Mouse (Mus musculus) neural tube, embryonic 13.5 days (tissue): ENCODE data around the gene Smim5. TPM values are rescaled to one million over a fixed set of nuclear protein-coding genes. Genes with fewer than 3 reads are reported as not detected.
A peak's percentile ranks its signal among the peaks of the same experiment; 100 is the strongest.

Source experiments
- ATAC-seq: fragments of 200-750 bp; cut with Nextera tagmentation; 2 replicates; pipeline ENCODE4 v1.8.0; 2017; ENCODE audit warnings: low read depth, mild to moderate bottlenecking, moderate TSS enrichment, moderate library complexity
- H3K27ac ChIP-seq: fragments of 300-500 bp; sonication (generic); replicated peaks from 2 replicates; pipeline ENCODE4 v1.5.1; 2015; ENCODE audit warnings: moderate library complexity, mild to moderate bottlenecking, inconsistent platforms
- H3K27me3 ChIP-seq: fragments of 300-500 bp; sonication (generic); 2 replicates; pipeline ENCODE4 v1.6.1; 2015; ENCODE audit warnings: mild to moderate bottlenecking, inconsistent platforms
- H3K36me3 ChIP-seq: fragments of 300-500 bp; sonication (generic); 2 replicates; pipeline ENCODE4 v1.6.1; 2015; ENCODE audit warnings: mild to moderate bottlenecking, inconsistent platforms
- H3K4me1 ChIP-seq: fragments of 300-500 bp; sonication (generic); replicated peaks from 2 replicates; pipeline ENCODE4 v1.6.1; 2015; ENCODE audit warnings: inconsistent platforms
- H3K4me2 ChIP-seq: fragments of 300-500 bp; sonication (generic); 2 replicates; pipeline ENCODE4 v1.6.1; 2015; ENCODE audit warnings: inconsistent platforms, mild to moderate bottlenecking, moderate library complexity
- H3K4me3 ChIP-seq: fragments of 300-500 bp; sonication (generic); 2 replicates; pipeline ENCODE4 v1.5.1; 2015; ENCODE audit warnings: mild to moderate bottlenecking, inconsistent platforms
- H3K9ac ChIP-seq: fragments of 300-500 bp; sonication (generic); 2 replicates; pipeline ENCODE4 v1.6.1; 2015; ENCODE audit warnings: moderate library complexity, mild to moderate bottlenecking, inconsistent platforms
- H3K9me3 ChIP-seq: fragments of 300-500 bp; sonication (generic); 2 replicates; pipeline ENCODE4 v1.6.1; 2016; ENCODE audit warnings: inconsistent platforms
- WGBS: fragments of 180-500 bp; shearing (Covaris S2); methylation state at CpG from one replicate; pipeline ENCODE4 v1.1.7; 2015; 5-methylcytosine and 5-hydroxymethylcytosine counted together
- polyA plus RNA-seq: library from polyadenylated mRNA; unstranded; fragments of >200 nt; fragmentation: Nextera tagmentation; extraction: Ambion mirVana; gene quantifications from 2 replicates; pipeline ENCODE4 v1.2.1, GENCODE M21; 2015

Smim5 gene
- polyA plus RNA-seq, 1 experiment from 2014 or later: 0.85 TPM

GRCm38 (mm10) chr11:115900561-115901337 lies 983 bp downstream of the Smim5 start:
- no peak for ATAC-seq
- peak overlapping the region; percentile 27; the same call in 1 of the 2 replicates for H3K9ac ChIP-seq
- H3K4me3 ChIP-seq: no peak overlapping the region
- H3K36me3 ChIP-seq: peaks cover 23% of the 10 kb centered on the region
- no peak overlapping the region for H3K27ac ChIP-seq
- 0 out of 2 replicates have a peak overlapping the region, but pooled peaks have one; percentile 21 for H3K4me2 ChIP-seq
- 81% methylated on average over 8 of the region's 8 CpGs for WGBS
- no peaks in the 10 kb centered on the region for H3K9me3 ChIP-seq
- no peaks in the 10 kb centered on the region for H3K27me3 ChIP-seq
- H3K4me1 ChIP-seq: peaks cover 35% of the 10 kb centered on the region

- peaks cover 35% of the 10 kb centered on the region for H3K4me1 ChIP-seq
- no peak overlapping the region for H3K4me2 ChIP-seq
- no peak overlapping the region for H3K4me3 ChIP-seq
- no peak for ATAC-seq
- 0 out of 2 replicates have a peak overlapping the region, but pooled peaks have one; percentile 3 for H3K27ac ChIP-seq
- H3K27me3 ChIP-seq: no peaks in the 10 kb centered on the region
- peaks cover 18% of the 10 kb centered on the region for H3K36me3 ChIP-seq
- WGBS: 83% methylated on average over 9 of the region's 9 CpGs
- no peak overlapping the region for H3K9ac ChIP-seq
- no peaks in the 10 kb centered on the region for H3K9me3 ChIP-seq
These were observed 1.8 kb downstream of the Smim5 start for GRCm38 (mm10) chr11:115901338-115902161.

GRCm38 (mm10) chr11:115902177-115902576 lies 2.4 kb downstream of the Smim5 start:
- H3K4me1 ChIP-seq: peaks cover 35% of the 10 kb centered on the region
- H3K4me2 ChIP-seq: no peak overlapping the region
- H3K36me3 ChIP-seq: peaks cover 12% of the 10 kb centered on the region
- no peak overlapping the region for H3K27ac ChIP-seq
- H3K9me3 ChIP-seq: no peaks in the 10 kb centered on the region
- no peaks in the 10 kb centered on the region for H3K27me3 ChIP-seq
- 84% methylated on average over 5 of the region's 5 CpGs for WGBS
- H3K9ac ChIP-seq: no peak overlapping the region
- no peak overlapping the region for H3K4me3 ChIP-seq
- ATAC-seq: no peak

- no peak overlapping the region for H3K9ac ChIP-seq
- no peaks in the 10 kb centered on the region for H3K9me3 ChIP-seq
- no peaks in the 10 kb centered on the region for H3K27me3 ChIP-seq
- H3K27ac ChIP-seq: no peak overlapping the region
- peaks cover 6% of the 10 kb centered on the region for H3K36me3 ChIP-seq
- H3K4me3 ChIP-seq: no peak overlapping the region
- WGBS: 100% methylated on average over 1 of the region's 1 CpGs
- peaks cover 35% of the 10 kb centered on the region for H3K4me1 ChIP-seq
- H3K4me2 ChIP-seq: no peak overlapping the region
- ATAC-seq: no peak
These were observed 3.1 kb downstream of the Smim5 start for GRCm38 (mm10) chr11:115902831-115903230.

- H3K4me3 ChIP-seq: no peak overlapping the region
- peaks cover 12% of the 10 kb centered on the region for H3K36me3 ChIP-seq
- H3K4me2 ChIP-seq: no peak overlapping the region
- no peak for ATAC-seq
- WGBS: 73% methylated on average over 11 of the region's 11 CpGs
- no peak overlapping the region for H3K27ac ChIP-seq
- H3K9me3 ChIP-seq: no peaks in the 10 kb centered on the region
- H3K9ac ChIP-seq: no peak overlapping the region
- peaks cover 35% of the 10 kb centered on the region for H3K4me1 ChIP-seq
- no peaks in the 10 kb centered on the region for H3K27me3 ChIP-seq
These were observed 3.8 kb downstream of the Smim5 start for GRCm38 (mm10) chr11:115903384-115904230.

- ATAC-seq: no peak
- H3K4me2 ChIP-seq: no peak overlapping the region
- H3K36me3 ChIP-seq: peaks cover 16% of the 10 kb centered on the region
- H3K4me3 ChIP-seq: no peak overlapping the region
- no peak overlapping the region for H3K9ac ChIP-seq
- H3K27ac ChIP-seq: no peak overlapping the region
- H3K27me3 ChIP-seq: no peaks in the 10 kb centered on the region
- no peaks in the 10 kb centered on the region for H3K9me3 ChIP-seq
- 89% methylated on average over 8 of the region's 8 CpGs for WGBS
- H3K4me1 ChIP-seq: peaks cover 30% of the 10 kb centered on the region
These were observed 4.6 kb downstream of the Smim5 start for GRCm38 (mm10) chr11:115904231-115904955.

GRCm38 (mm10) chr11:115904956-115905790 lies 5.4 kb downstream of the Smim5 start:
- Histone ChIP-seq H3K36me3 (peaks cover 19% of the 10 kb centered on the region), H3K4me2 (no peak overlapping the region), H3K27ac (no peak overlapping the region), H3K27me3 (no peaks in the 10 kb centered on the region), H3K9me3 (no peaks in the 10 kb centered on the region), H3K4me1 (peaks cover 22% of the 10 kb centered on the region), H3K4me3 (no peak overlapping the region), H3K9ac (no peak overlapping the region)
- ATAC-seq: no peak
- 65% methylated on average over 16 of the region's 16 CpGs for WGBS

GRCm38 (mm10) chr11:115906116-115906515 lies 6.3 kb downstream of the Smim5 start:
- WGBS: 79% methylated on average over 3 of the region's 3 CpGs
- Histone ChIP-seq H3K27me3 (no peaks in the 10 kb centered on the region), H3K27ac (no peak overlapping the region), H3K9ac (no peak overlapping the region), H3K36me3 (peaks cover 24% of the 10 kb centered on the region), H3K9me3 (no peaks in the 10 kb centered on the region), H3K4me3 (no peak overlapping the region), H3K4me2 (no peak overlapping the region), H3K4me1 (0 out of 2 replicates have a peak, but pooled peaks cover 13% of the 10 kb centered on the region)
- no peak for ATAC-seq

GRCm38 (mm10) chr11:115906521-115906920 lies 6.8 kb downstream of the Smim5 start:
- no peak for ATAC-seq
- Histone ChIP-seq H3K4me1 (0 out of 2 replicates have a peak, but pooled peaks cover 9% of the 10 kb centered on the region), H3K27me3 (no peaks in the 10 kb centered on the region), H3K4me2 (no peak overlapping the region), H3K27ac (no peak overlapping the region), H3K9me3 (no peaks in the 10 kb centered on the region), H3K36me3 (peaks cover 28% of the 10 kb centered on the region), H3K4me3 (no peak overlapping the region), H3K9ac (no peak overlapping the region)
- WGBS: 92% methylated on average over 5 of the region's 5 CpGs

GRCm38 (mm10) chr11:115911134-115911561 lies 11.4 kb downstream of the Smim5 start:
- H3K4me3 ChIP-seq: no peak overlapping the region
- no peaks in the 10 kb centered on the region for H3K9me3 ChIP-seq
- peaks cover 59% of the 10 kb centered on the region for H3K36me3 ChIP-seq
- no peak for ATAC-seq
- no peak overlapping the region for H3K4me2 ChIP-seq
- H3K9ac ChIP-seq: no peak overlapping the region
- H3K4me1 ChIP-seq: no peaks in the 10 kb centered on the region
- 93% methylated on average over 5 of the region's 5 CpGs for WGBS
- no peak overlapping the region for H3K27ac ChIP-seq
- H3K27me3 ChIP-seq: no peaks in the 10 kb centered on the region
